Comparison of ENCODE assay signal across 29 mouse cellular contexts in genomic region chr19:40696116-40696515, GRCm38 (mm10). TPM values are rescaled to one million over a fixed set of nuclear protein-coding genes. Genes with fewer than 3 reads are reported as not detected.
DNase-seq lines count a peak whose midpoint lies in the region; ATAC-seq and TF ChIP-seq lines count a peak whose summit lies in the region.
"Had no signal": no experiment of that assay in that cellular context is flagged by ENCODE, and none has a peak within 500 bp of the region (broad histone marks: within the 10 kb centered on the region; RNA-seq: fewer than 3 reads in every experiment).

No protein-coding gene starts in this region.

- no peak overlapping the region for H3K4me3 ChIP-seq in stomach, postnatal 0 days (ENCODE audit: low read depth, low read length)
- H3K4me3 ChIP-seq: embryonic facial prominence, embryonic 12.5 days; embryonic facial prominence, embryonic 15.5 days; forebrain, embryonic 12.5 days; forebrain, embryonic 15.5 days; hindbrain, embryonic 10.5 days; hindbrain, embryonic 13.5 days; intestine, embryonic 15.5 days had no signal

- in situ Hi-C loops in Patski (cut with MboI; ENCODE audit: low pct_unique_long_range_greater_than_20kb) = no loop called here

- H3K27ac ChIP-seq in stomach, postnatal 0 days (replicated peaks) = no peak overlapping the region
- H3K27ac ChIP-seq: embryonic facial prominence, embryonic 12.5 days; embryonic facial prominence, embryonic 15.5 days; forebrain, embryonic 12.5 days; forebrain, embryonic 15.5 days; hindbrain, embryonic 10.5 days; hindbrain, embryonic 13.5 days; intestine, embryonic 15.5 days had no signal

- POLR2A ChIA-PET in Patski (lab: Charles Lee) = no interaction called here

- DNase-seq in heart, adult 11 months = peak; percentile 89
- DNase-seq in heart, postnatal 4 days = no peak
- DNase-seq in NIH3T3 (ENCODE audit: low read depth) (peak; percentile 60), Patski (ENCODE audit: low read depth, low spot score) (peak; percentile 49)
- DNase-seq in stomach, postnatal 0 days (ENCODE audit: low spot score) = no peak
- DNase-seq: adrenal gland, postnatal 10 days; adrenal gland, postnatal 36 days; cerebellum, adult 11 months; cerebellum, adult 2 months; cerebellum, adult 9-11 months; cerebellum, postnatal 25 days; gastrocnemius, postnatal 10 days; gastrocnemius, postnatal 36 days had no signal

- peaks cover 21% of the 10 kb centered on the region for H3K27me3 ChIP-seq in Patski
- H3K27me3 ChIP-seq in stomach, postnatal 0 days (ENCODE audit: control insufficient read depth, insufficient read depth, low read length) = no peaks in the 10 kb centered on the region
- H3K27me3 ChIP-seq: embryonic facial prominence, embryonic 12.5 days; embryonic facial prominence, embryonic 15.5 days; forebrain, embryonic 12.5 days; forebrain, embryonic 15.5 days; hindbrain, embryonic 13.5 days; intestine, embryonic 15.5 days had no signal

- CTCF ChIA-PET in Patski (lab: Charles Lee) = interaction anchor here (1.3 kb wide), 1 partner anchor 15 kb away, joined by 5 read pairs; no protein-coding TSS in a partner anchor

- TF ChIP-seq CTCF in Patski (IDR thresholded peaks at IDR 0.05) = no peak
- no peak for TF ChIP-seq CTCF in stomach, postnatal 0 days (IDR thresholded peaks at IDR 0.05; ENCODE audit: low read depth)

- peak; percentile 68 for ATAC-seq in Patski
- peak; percentile 35; the same call in 1 of the 2 replicates for ATAC-seq in stomach, postnatal 0 days (ENCODE audit: low FRiP score, low TSS enrichment)
- ATAC-seq in megakaryocyte-erythroid progenitor cell, adult 5-6 weeks (replicated peaks; ENCODE audit: low FRiP score, low TSS enrichment, poor library complexity, severe bottlenecking) = no peak
- ATAC-seq: CD4-positive, CD25-positive, alpha-beta regulatory T cell, adult 4 months; forebrain, embryonic 15.5 days; hindbrain, embryonic 16.5 days; intestine, embryonic 15.5 days had no signal

- H3K9me3 ChIP-seq in stomach, postnatal 0 days (ENCODE audit: control insufficient read depth, low read length) = no peaks in the 10 kb centered on the region
- H3K9me3 ChIP-seq: embryonic facial prominence, embryonic 12.5 days; embryonic facial prominence, embryonic 15.5 days; forebrain, embryonic 12.5 days; forebrain, embryonic 15.5 days; hindbrain, embryonic 10.5 days; hindbrain, embryonic 13.5 days; intestine, embryonic 15.5 days had no signal

- H3K4me2 ChIP-seq in stomach, postnatal 0 days (replicated peaks; ENCODE audit: low read depth) = no peak overlapping the region
- H3K4me2 ChIP-seq: embryonic facial prominence, embryonic 12.5 days; embryonic facial prominence, embryonic 15.5 days; forebrain, embryonic 12.5 days; forebrain, embryonic 15.5 days; heart, embryonic 11.5 days; hindbrain, embryonic 13.5 days; intestine, embryonic 15.5 days had no signal

- no peak overlapping the region for H3K9ac ChIP-seq in stomach, postnatal 0 days (ENCODE audit: low read length)
- H3K9ac ChIP-seq: embryonic facial prominence, embryonic 12.5 days; embryonic facial prominence, embryonic 15.5 days; forebrain, embryonic 12.5 days; forebrain, embryonic 15.5 days; hindbrain, embryonic 13.5 days; intestine, embryonic 15.5 days had no signal

- H3K4me1 ChIP-seq in stomach, postnatal 0 days (replicated peaks; ENCODE audit: control insufficient read depth, insufficient read depth) = no peaks in the 10 kb centered on the region
- H3K4me1 ChIP-seq: embryonic facial prominence, embryonic 12.5 days; embryonic facial prominence, embryonic 15.5 days; hindbrain, embryonic 13.5 days; intestine, embryonic 15.5 days had no signal

- H3K36me3 ChIP-seq in stomach, postnatal 0 days (ENCODE audit: control insufficient read depth, insufficient read depth, low read length) = no peaks in the 10 kb centered on the region
- H3K36me3 ChIP-seq: embryonic facial prominence, embryonic 12.5 days; embryonic facial prominence, embryonic 15.5 days; forebrain, embryonic 12.5 days; forebrain, embryonic 15.5 days; hindbrain, embryonic 10.5 days; hindbrain, embryonic 13.5 days; intestine, embryonic 15.5 days had no signal

- TF ChIP-seq EP300 in stomach, postnatal 0 days (optimal IDR thresholded peaks at IDR 0.05) = no peak

- WGBS in stomach, postnatal 0 days = 69% methylated on average over 6 of the region's 6 CpGs

RNA-seq across cellular contexts. Expression of gene Cc2d2b, which starts 52.4 kb away (rescaled TPM):
- total RNA-seq in heart, postnatal 4 days (2021) = not detected
- polyA plus RNA-seq in Patski (2021) = not detected
- 0.12 and 0.21 TPM in 2 replicates for polyA plus RNA-seq in stomach, postnatal 0 days (2015; fragmentation: Nextera tagmentation; extraction: Ambion mirVana)
- 1.6 TPM in 1 of 2 replicates, not detected in the other for total RNA-seq in megakaryocyte-erythroid progenitor cell, adult 5-6 weeks (2014; fragmentation: Nextera tagmentation)
- total RNA-seq in megakaryocyte-erythroid progenitor cell, adult 5-6 weeks (2017) = 3.3 and 11.4 TPM in 2 replicates
- total RNA-seq: adrenal gland, postnatal 36 days; gastrocnemius, postnatal 10 days; gastrocnemius, postnatal 36 days; heart, adult 8-10 months; heart, postnatal 25 days; MEL had no signal
- polyA plus RNA-seq: C2C12; embryonic facial prominence, embryonic 15.5 days; heart, postnatal 0 days; intestine, embryonic 15.5 days had no signal

Comparison
In these comparisons a context has a peak if more than half of its experiments do, and no peak if none do; other contexts are left out.
1. DNase-seq: peak in heart, adult 11 months (single experiment), NIH3T3 (single experiment) and Patski (single experiment); none in heart, postnatal 4 days (single experiment) and stomach, postnatal 0 days (single experiment).